In genomic region chr13:32465787-32466186, GRCm38 (mm10) we compare ENCODE assay signal across 15 mouse cellular contexts.
A peak's percentile ranks its signal among the peaks of the same experiment; 100 is the strongest.
DNase-seq lines count a peak whose midpoint lies in the region; ATAC-seq and TF ChIP-seq lines count a peak whose summit lies in the region.
"Had no signal": no experiment of that assay in that cellular context is flagged by ENCODE, and none has a peak within 500 bp of the region (broad histone marks: within the 10 kb centered on the region; RNA-seq: fewer than 3 reads in every experiment).

No protein-coding gene starts in this region.

- H3K9ac ChIP-seq in midbrain, postnatal 0 days (replicated peaks; ENCODE audit: low read length, poor library complexity, severe bottlenecking), result no peak overlapping the region
- H3K9ac ChIP-seq in midbrain, embryonic 15.5 days, result no peak overlapping the region
- no peak overlapping the region for H3K9ac ChIP-seq in embryonic facial prominence, embryonic 13.5 days
- H3K9ac ChIP-seq: liver, embryonic 15.5 days had no signal

- ATAC-seq in midbrain, postnatal 0 days (ENCODE audit: low FRiP score), result no peak
- no peak for ATAC-seq in midbrain, embryonic 15.5 days (replicated peaks)
- ATAC-seq in embryonic facial prominence, embryonic 13.5 days (ENCODE audit: insufficient number of reproducible peaks, insufficient read depth, low FRiP score, low TSS enrichment, low read depth), result no peak
- ATAC-seq: Patski had no signal

- no peaks in the 10 kb centered on the region for H3K27me3 ChIP-seq in heart, embryonic 10.5 days (ENCODE audit: insufficient read depth, poor library complexity, severe bottlenecking)
- H3K27me3 ChIP-seq in midbrain, postnatal 0 days (ENCODE audit: insufficient read depth, low read length), result no peaks in the 10 kb centered on the region
- no peaks in the 10 kb centered on the region for H3K27me3 ChIP-seq in midbrain, embryonic 15.5 days (replicated peaks)
- no peaks in the 10 kb centered on the region for H3K27me3 ChIP-seq in embryonic facial prominence, embryonic 13.5 days
- H3K27me3 ChIP-seq: liver, embryonic 15.5 days; Patski had no signal

- H3K4me1 ChIP-seq in heart, embryonic 10.5 days, result 0 out of 2 replicates have a peak, but pooled peaks cover 3% of the 10 kb centered on the region
- no peaks in the 10 kb centered on the region for H3K4me1 ChIP-seq in midbrain, postnatal 0 days (ENCODE audit: insufficient read depth, low read length)
- H3K4me1 ChIP-seq in midbrain, embryonic 15.5 days, result no peaks in the 10 kb centered on the region
- H3K4me1 ChIP-seq in embryonic facial prominence, embryonic 13.5 days, result peaks cover 7% of the 10 kb centered on the region
- H3K4me1 ChIP-seq: liver, embryonic 15.5 days had no signal

- no peak for TF ChIP-seq CTCF in midbrain, postnatal 0 days (IDR thresholded peaks at IDR 0.05)

- H3K9me3 ChIP-seq in heart, embryonic 10.5 days, result no peaks in the 10 kb centered on the region
- no peaks in the 10 kb centered on the region for H3K9me3 ChIP-seq in midbrain, postnatal 0 days (ENCODE audit: low read length)
- no peaks in the 10 kb centered on the region for H3K9me3 ChIP-seq in midbrain, embryonic 15.5 days
- no peaks in the 10 kb centered on the region for H3K9me3 ChIP-seq in embryonic facial prominence, embryonic 13.5 days
- H3K9me3 ChIP-seq: limb, embryonic 10.5 days; liver, embryonic 15.5 days had no signal

- no peak overlapping the region for H3K4me2 ChIP-seq in midbrain, postnatal 0 days (ENCODE audit: low read depth, low read length, poor library complexity, severe bottlenecking)
- no peak overlapping the region for H3K4me2 ChIP-seq in midbrain, embryonic 15.5 days
- no peak overlapping the region for H3K4me2 ChIP-seq in embryonic facial prominence, embryonic 13.5 days
- H3K4me2 ChIP-seq: liver, embryonic 15.5 days had no signal

- WGBS in heart, embryonic 10.5 days, result 44% methylated on average over 5 of the region's 5 CpGs
- WGBS in midbrain, postnatal 0 days, result 18% methylated on average over 5 of the region's 5 CpGs
- WGBS in midbrain, embryonic 15.5 days, result 15% methylated on average over 5 of the region's 5 CpGs
- WGBS in embryonic facial prominence, embryonic 13.5 days, result 36% methylated on average over 5 of the region's 5 CpGs

- H3K27ac ChIP-seq in heart, embryonic 10.5 days, result no peak overlapping the region
- H3K27ac ChIP-seq in midbrain, postnatal 0 days (ENCODE audit: low read depth, low read length), result no peak overlapping the region
- no peak overlapping the region for H3K27ac ChIP-seq in midbrain, embryonic 15.5 days
- H3K27ac ChIP-seq in embryonic facial prominence, embryonic 13.5 days, result peak overlapping the region; percentile 23; the same call in 1 of the 2 replicates
- H3K27ac ChIP-seq: limb, embryonic 10.5 days; liver, embryonic 15.5 days had no signal

- no peaks in the 10 kb centered on the region for H3K36me3 ChIP-seq in heart, embryonic 10.5 days
- H3K36me3 ChIP-seq in midbrain, postnatal 0 days (ENCODE audit: insufficient read depth, low read length), result no peaks in the 10 kb centered on the region
- H3K36me3 ChIP-seq in midbrain, embryonic 15.5 days (replicated peaks), result no peaks in the 10 kb centered on the region
- no peaks in the 10 kb centered on the region for H3K36me3 ChIP-seq in embryonic facial prominence, embryonic 13.5 days
- H3K36me3 ChIP-seq: limb, embryonic 10.5 days; liver, embryonic 15.5 days had no signal

- no peak overlapping the region for H3K4me3 ChIP-seq in heart, embryonic 10.5 days
- H3K4me3 ChIP-seq in midbrain, postnatal 0 days (ENCODE audit: low read depth, low read length), result no peak overlapping the region
- H3K4me3 ChIP-seq in midbrain, embryonic 15.5 days, result no peak overlapping the region
- H3K4me3 ChIP-seq in embryonic facial prominence, embryonic 13.5 days, result no peak overlapping the region
- H3K4me3 ChIP-seq: limb, embryonic 10.5 days; liver, embryonic 15.5 days had no signal

- peak; percentile 60 for DNase-seq in heart, adult 11 months
- no peak for DNase-seq in heart, embryonic 10.5 days (ENCODE audit: low spot score)
- DNase-seq in midbrain, postnatal 0 days (ENCODE audit: low spot score), result peak; percentile 32
- DNase-seq in lung, adult 18-20 months, result no peak
- DNase-seq in left cerebral cortex, adult 18-20 months (ENCODE audit: low spot score in 2 of 2), result no peak
- DNase-seq: cerebellum, adult 9-10 months; heart, postnatal 10 days; lung, postnatal 4 days; right cerebral cortex, postnatal 14 days; thymus, adult 18-20 months had no signal

Comparison
In these comparisons a context has a peak if more than half of its experiments do, and no peak if none do; other contexts are left out.
1. DNase-seq: peak in heart, adult 11 months (single experiment) and midbrain, postnatal 0 days (single experiment); none in heart, embryonic 10.5 days (single experiment), lung, adult 18-20 months (0 of 2) and left cerebral cortex, adult 18-20 months (0 of 2).